Mouse (Mus musculus): ENCODE measurements around the gene Hs3st2. TPM values are rescaled to one million over a fixed set of nuclear protein-coding genes. Genes with fewer than 3 reads are reported as not detected.
"Not testable (repeated sequence)": the region's sequence is repeated elsewhere in the genome, so short reads cannot be mapped to it uniquely, and the experiment has no call there.

Gene Hs3st2
- 14.1 and 16.8 TPM in 2 replicates for polyA plus RNA-seq (2015; fragmentation: Nextera tagmentation; extraction: Ambion mirVana)

DNA sequence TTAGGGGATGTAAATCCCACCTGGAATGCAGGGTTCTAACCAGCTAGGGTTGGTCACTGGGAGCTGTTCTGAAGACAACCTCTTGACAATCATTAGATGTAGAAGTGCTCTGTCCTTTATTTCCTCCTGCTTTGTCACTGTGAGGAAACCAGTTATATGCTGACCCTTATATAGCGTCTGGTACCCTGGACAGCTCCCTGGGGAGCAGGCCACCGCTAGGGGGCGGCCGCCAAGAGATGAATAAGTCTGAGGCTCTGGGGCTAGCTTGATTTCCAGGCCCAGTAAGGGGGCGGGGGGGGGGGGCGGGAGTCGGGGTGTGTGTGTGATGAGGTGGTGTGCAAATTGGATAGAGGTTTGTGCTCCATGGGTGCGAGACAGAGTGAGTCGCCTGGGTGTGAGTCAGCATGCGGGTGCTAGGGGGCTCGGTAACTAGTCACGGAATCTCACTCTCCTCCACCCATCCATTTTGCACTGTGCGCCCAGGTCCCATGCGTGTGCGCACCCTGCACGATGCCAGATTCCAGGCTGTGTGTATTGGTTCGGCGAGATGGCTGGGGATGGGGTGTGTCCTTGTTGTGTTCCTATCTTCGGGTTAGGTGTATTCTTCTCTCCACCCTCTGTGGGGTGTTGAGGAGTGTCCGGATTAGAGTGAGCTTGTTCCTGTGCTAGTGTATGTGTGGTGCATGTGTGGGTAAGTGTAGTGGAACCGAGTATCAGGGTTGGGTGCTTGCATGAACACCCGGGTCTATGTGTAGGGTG, at the start of gene Hs3st2:
Hs3st2 (plus strand) TSS at position 635 of the 759 bp plus-strand sequence.
- Histone ChIP-seq H3K4me2 (peak within 1 kb of the TSS; percentile 68), H3K9me3 (no peaks in the 10 kb centered on the region), H3K36me3 (no peaks in the 10 kb centered on the region), H3K27ac (replicated peaks) (no peak within 1 kb of the TSS), H3K4me3 (peak within 1 kb of the TSS; percentile 49), H3K27me3 (peaks cover 67% of the 10 kb centered on the region), H3K9ac (peak within 1 kb of the TSS; percentile 67), H3K4me1 (replicated peaks) (peaks cover 19% of the 10 kb centered on the region)
- 3% methylated on average over 22 of the region's 22 CpGs for WGBS
- peak; percentile 66 for ATAC-seq (ENCODE audit: low read depth)

DNA sequence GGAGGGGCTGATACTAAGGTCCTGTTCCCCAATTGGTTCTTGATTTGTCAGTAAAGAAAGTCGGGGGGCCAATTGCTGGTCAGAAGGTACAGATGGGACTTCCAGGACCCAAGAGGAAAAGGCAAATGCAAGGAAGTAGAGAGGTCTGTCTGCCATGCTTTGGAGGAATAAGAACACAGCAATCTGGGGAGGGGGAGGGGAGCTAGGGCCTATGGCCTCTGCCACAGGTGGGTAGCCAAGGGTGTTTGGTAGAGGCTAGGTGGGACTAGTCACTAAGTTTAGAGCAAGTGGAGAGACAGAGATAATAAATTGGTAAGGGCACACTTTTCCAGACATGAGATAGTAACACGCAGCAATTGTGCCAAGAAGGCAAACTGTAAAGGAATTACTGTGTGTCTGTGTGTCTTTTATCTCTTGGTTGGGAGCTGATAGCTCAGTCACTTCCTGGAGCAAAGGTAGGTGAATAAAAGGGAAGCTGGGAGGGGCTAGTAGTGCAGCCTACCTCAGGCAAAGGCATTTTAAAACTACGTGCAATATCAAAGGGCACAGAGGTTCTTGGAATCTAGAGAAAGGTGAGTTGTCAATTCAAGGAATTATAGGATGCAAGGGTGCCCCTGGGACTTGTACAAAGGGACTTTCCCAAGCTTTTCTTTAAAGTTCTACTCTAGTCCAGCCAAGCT, 43.2 kb upstream of the Hs3st2 start:
- no peak overlapping the region for H3K4me3 ChIP-seq
- no peak overlapping the region for H3K9ac ChIP-seq
- WGBS: 79% methylated on average over 3 of the region's 3 CpGs
- no peaks in the 10 kb centered on the region for H3K27me3 ChIP-seq
- H3K4me2 ChIP-seq: no peak overlapping the region
- no peaks in the 10 kb centered on the region for H3K36me3 ChIP-seq
- ATAC-seq (ENCODE audit: low read depth): no peak
- no peak overlapping the region for H3K27ac ChIP-seq (replicated peaks)
- H3K4me1 ChIP-seq (replicated peaks): no peaks in the 10 kb centered on the region
- H3K9me3 ChIP-seq: no peaks in the 10 kb centered on the region

DNA sequence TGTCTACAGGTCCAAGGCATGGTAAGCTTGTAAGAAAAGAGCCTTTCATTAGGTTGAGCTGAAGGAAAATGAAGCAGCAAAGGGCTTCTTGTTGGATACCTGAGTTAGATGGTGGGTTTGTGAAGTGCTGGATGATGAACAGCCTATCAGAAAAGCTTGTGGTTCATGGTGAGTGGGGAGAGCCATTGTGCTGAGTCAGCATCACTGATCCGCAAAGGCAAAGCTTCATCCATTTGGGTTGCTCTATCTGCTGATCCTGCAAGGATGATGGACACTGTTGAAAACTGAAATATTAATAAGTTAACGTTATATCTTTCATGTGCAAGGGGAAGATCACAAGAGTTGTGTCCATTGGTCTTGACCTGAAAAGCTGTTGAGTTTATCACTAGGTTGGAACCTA, 40.0 kb upstream of the Hs3st2 start:
- Histone ChIP-seq H3K9ac (no peak overlapping the region), H3K9me3 (no peaks in the 10 kb centered on the region), H3K27ac (replicated peaks) (no peak overlapping the region), H3K4me1 (replicated peaks) (no peaks in the 10 kb centered on the region), H3K36me3 (no peaks in the 10 kb centered on the region), H3K4me3 (no peak overlapping the region), H3K27me3 (no peaks in the 10 kb centered on the region), H3K4me2 (no peak overlapping the region)
- no peak for ATAC-seq (ENCODE audit: low read depth)
- 88% methylated on average over 2 of the region's 2 CpGs for WGBS

DNA sequence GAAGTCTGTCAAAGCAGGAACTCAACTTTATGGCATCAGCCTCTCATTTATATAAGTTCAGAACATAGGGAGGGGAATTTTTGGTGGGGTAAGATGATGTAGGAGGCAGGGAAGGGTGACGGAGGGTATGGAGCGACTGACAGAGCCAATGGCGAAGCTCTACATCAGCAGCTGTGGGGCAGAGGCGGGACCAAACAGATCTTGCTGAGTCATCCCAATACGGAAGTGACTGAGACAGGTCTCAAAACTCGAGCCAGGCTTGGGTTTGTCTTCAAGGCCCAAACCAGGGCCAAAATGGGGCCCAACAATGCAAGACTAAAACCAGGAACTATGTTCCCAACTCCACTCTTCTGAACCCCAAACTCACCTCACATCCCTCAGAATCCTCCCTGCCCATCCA, 30.2 kb upstream of the Hs3st2 start:
- H3K27ac ChIP-seq (replicated peaks): not testable (repeated sequence)

DNA sequence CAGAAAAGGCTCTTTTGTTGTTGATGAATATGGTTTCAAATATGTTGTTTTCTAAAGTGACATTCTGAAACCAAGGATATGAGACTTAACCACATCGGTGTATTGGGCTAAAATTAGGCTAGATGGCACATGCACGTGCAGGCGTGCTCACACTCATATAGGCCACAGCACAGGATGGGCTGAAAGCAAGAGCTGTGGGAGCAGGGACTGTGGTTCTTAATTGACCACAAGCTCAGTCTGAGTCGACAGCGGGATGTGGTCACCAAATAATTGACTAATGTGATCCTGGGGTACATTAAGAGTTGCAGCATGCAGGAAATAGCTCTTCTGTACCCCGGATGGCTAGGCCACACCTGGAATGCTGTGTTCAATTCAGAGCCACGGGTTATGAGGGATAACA, 26.1 kb upstream of the Hs3st2 start:
- Histone ChIP-seq H3K9me3 (no peaks in the 10 kb centered on the region), H3K27ac (replicated peaks) (no peak overlapping the region), H3K4me1 (replicated peaks) (no peaks in the 10 kb centered on the region), H3K27me3 (no peaks in the 10 kb centered on the region), H3K4me3 (no peak overlapping the region), H3K36me3 (no peaks in the 10 kb centered on the region), H3K9ac (no peak overlapping the region), H3K4me2 (no peak overlapping the region)
- 87% methylated on average over 7 of the region's 7 CpGs for WGBS
- ATAC-seq (ENCODE audit: low read depth): no peak

More for the DNA sequence above, 30.2 kb upstream of the Hs3st2 start:
- H3K9ac ChIP-seq; H3K9me3 ChIP-seq; H3K4me3 ChIP-seq; H3K4me2 ChIP-seq; ATAC-seq (ENCODE audit: low read depth); H3K36me3 ChIP-seq; H3K27me3 ChIP-seq; H3K4me1 ChIP-seq (replicated peaks): not testable (repeated sequence)
- 87% methylated on average over 6 of the region's 6 CpGs for WGBS

DNA sequence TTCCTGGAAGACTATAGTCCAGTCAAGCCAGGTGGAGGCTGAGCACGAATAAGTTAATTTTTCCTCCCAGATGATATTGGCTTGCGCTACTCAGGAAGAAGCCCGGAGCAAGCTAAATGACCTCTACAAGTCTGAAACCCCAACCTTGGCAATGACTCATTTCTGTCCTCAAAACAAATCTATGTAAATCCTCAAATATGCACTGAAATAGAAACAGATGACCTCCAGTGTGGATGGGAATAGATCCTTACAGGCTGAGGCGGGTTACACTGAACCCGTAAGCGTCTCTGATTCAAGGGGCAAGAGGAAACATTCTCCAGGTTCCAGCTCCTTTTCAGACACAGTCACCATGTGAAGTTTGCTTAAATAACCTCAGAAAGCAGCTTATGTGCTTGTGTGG, 24.5 kb upstream of the Hs3st2 start:
- H3K9me3 ChIP-seq: no peaks in the 10 kb centered on the region
- H3K9ac ChIP-seq: no peak overlapping the region
- no peaks in the 10 kb centered on the region for H3K4me1 ChIP-seq (replicated peaks)
- no peaks in the 10 kb centered on the region for H3K27me3 ChIP-seq
- 92% methylated on average over 6 of the region's 6 CpGs for WGBS
- no peaks in the 10 kb centered on the region for H3K36me3 ChIP-seq
- no peak overlapping the region for H3K4me3 ChIP-seq
- ATAC-seq (ENCODE audit: low read depth): no peak
- no peak overlapping the region for H3K4me2 ChIP-seq
- H3K27ac ChIP-seq (replicated peaks): no peak overlapping the region

DNA sequence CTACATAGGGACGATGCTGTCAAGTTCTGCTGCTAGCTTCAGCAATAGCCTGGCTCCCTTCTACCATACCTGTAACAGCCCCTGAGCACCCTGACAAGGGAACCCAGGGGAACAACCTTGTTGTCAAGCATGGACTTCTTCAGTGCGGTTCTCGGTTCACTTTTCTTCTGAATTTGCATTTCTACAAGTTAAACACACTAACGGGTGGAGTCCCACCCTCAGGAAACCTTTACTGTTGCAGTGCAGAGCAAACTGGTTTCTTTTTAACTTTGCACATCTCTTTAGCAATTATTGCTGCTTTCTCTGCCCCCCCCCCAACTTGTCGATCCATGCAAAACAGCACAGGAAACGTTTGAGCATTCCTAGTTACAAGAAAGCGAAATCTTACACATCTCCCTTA, 19.7 kb upstream of the Hs3st2 start:
- H3K4me1 ChIP-seq (replicated peaks): no peaks in the 10 kb centered on the region
- H3K36me3 ChIP-seq: no peaks in the 10 kb centered on the region
- 87% methylated on average over 7 of the region's 7 CpGs for WGBS
- no peak overlapping the region for H3K4me2 ChIP-seq
- no peak overlapping the region for H3K27ac ChIP-seq (replicated peaks)
- no peak overlapping the region for H3K9ac ChIP-seq
- H3K9me3 ChIP-seq: no peaks in the 10 kb centered on the region
- H3K4me3 ChIP-seq: no peak overlapping the region
- no peaks in the 10 kb centered on the region for H3K27me3 ChIP-seq
- ATAC-seq (ENCODE audit: low read depth): no peak

DNA sequence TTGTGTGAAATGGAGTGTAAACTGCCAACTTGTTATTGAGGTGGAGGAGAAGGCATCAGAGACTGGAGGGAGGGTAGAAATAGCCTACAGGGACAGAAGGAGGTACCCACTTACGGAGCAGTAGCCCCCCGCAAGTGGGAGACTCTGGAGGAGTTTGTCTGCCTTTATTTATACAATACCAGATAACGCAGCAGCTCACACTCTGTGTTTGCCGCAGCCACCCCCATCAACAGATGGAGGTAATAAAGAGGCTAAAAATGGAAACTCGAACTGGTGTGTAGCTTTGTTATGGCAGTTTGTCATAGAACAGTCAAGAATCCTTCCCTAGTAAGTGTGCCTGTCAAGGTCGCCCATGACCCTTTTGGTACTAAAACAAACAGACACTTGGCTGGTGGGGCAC, 16.2 kb upstream of the Hs3st2 start:
- Histone ChIP-seq H3K4me2 (no peak overlapping the region), H3K27me3 (no peaks in the 10 kb centered on the region), H3K27ac (replicated peaks) (no peak overlapping the region), H3K4me1 (replicated peaks) (no peaks in the 10 kb centered on the region), H3K4me3 (no peak overlapping the region), H3K9me3 (no peaks in the 10 kb centered on the region), H3K36me3 (no peaks in the 10 kb centered on the region), H3K9ac (no peak overlapping the region)
- ATAC-seq (ENCODE audit: low read depth): no peak
- 68% methylated on average over 6 of the region's 6 CpGs for WGBS

DNA sequence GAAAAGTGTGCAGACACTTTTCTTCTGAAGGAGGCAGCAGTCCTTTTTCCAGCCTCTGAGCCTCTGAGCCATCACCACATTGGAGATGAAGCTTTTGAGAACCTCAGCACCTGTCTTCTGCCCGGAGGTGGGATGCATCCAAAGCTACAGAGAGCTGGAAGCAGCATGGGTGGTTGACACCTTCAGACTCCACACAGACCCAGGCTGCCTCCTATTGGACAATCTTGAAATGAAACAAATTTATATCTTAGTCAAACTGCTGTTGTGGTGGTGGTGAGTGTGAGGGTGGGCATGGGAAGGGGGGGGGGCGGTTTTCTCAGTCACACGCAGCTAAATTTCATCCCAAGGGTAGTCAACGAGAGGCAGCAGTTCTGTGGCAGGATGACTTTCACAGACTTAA, 12.7 kb upstream of the Hs3st2 start:
- no peaks in the 10 kb centered on the region for H3K27me3 ChIP-seq
- WGBS: 79% methylated on average over 4 of the region's 4 CpGs

DNA sequence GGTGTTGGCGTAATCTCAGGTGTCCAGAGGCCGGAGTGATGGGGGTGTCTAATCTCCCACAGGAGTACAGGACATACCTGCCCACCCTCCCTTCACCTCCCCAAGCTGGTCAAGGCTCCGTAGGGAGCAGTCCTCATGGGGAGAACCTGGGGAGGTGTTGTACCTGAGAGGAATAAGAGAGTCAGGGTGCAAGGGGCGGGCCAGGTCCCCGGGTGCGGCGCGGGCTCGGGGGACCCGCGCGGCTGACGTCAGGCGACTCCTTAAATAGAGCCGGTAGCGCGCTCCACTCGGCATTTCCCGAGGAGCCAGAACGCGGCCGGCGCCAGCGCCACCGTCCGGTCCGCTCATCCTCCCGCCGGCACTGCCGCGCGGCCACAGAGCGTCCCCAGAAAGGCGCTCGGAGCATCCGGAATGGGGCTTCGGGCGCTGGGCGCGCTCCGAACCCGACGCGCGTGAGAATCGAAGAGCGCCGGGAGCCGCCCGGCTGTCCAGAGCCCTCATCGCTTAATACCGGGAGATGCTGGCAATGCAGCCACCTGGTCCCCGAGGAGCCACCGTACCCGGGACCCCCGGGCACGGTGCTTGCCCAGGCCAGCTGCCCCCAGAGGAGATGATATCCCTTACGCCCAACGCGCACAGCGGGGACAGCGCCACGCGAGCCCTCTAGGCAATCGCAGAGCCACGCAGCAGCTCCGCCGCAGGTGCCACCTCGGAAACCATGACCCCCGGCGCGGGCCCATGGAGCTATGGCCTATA, 503 bp downstream of the Hs3st2 start:
- Histone ChIP-seq H3K9me3 (no peaks in the 10 kb centered on the region), H3K27ac (replicated peaks) (no peak overlapping the region), H3K36me3 (no peaks in the 10 kb centered on the region), H3K27me3 (peaks cover 67% of the 10 kb centered on the region), H3K4me1 (replicated peaks) (peaks cover 19% of the 10 kb centered on the region), H3K4me3 (peak overlapping the region; percentile 49), H3K4me2 (peak overlapping the region; percentile 68), H3K9ac (peak overlapping the region; percentile 67)
- peak; percentile 71 for ATAC-seq (ENCODE audit: low read depth)
- WGBS: 1% methylated on average over 72 of the region's 72 CpGs

More for the DNA sequence above, 12.7 kb upstream of the Hs3st2 start:
- H3K27ac ChIP-seq (replicated peaks): no peak overlapping the region
- H3K9me3 ChIP-seq: no peaks in the 10 kb centered on the region
- no peak for ATAC-seq (ENCODE audit: low read depth)
- no peak overlapping the region for H3K4me2 ChIP-seq
- no peaks in the 10 kb centered on the region for H3K36me3 ChIP-seq
- no peak overlapping the region for H3K9ac ChIP-seq
- no peaks in the 10 kb centered on the region for H3K4me1 ChIP-seq (replicated peaks)
- no peak overlapping the region for H3K4me3 ChIP-seq

DNA sequence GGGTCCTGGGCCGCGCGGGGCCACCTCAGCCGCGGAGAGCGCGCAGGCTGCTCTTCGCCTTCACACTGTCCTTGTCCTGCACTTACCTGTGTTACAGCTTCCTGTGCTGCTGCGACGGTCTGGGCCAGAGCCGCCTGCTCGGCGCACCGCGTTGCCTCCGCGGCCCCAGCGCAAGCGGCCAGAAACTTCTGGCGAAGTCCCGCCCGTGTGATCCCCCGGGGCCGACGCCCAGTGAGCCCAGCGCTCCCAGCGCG, 1.0 kb downstream of the Hs3st2 start:
- H3K9ac ChIP-seq: peak overlapping the region; percentile 67
- peak; percentile 74 for ATAC-seq (ENCODE audit: low read depth)
- peak overlapping the region; percentile 49 for H3K4me3 ChIP-seq
- no peaks in the 10 kb centered on the region for H3K36me3 ChIP-seq
- no peak overlapping the region for H3K27ac ChIP-seq (replicated peaks)
- peaks cover 19% of the 10 kb centered on the region for H3K4me1 ChIP-seq (replicated peaks)
- peaks cover 67% of the 10 kb centered on the region for H3K27me3 ChIP-seq
- H3K9me3 ChIP-seq: no peaks in the 10 kb centered on the region
- under 1% methylated on average over 28 of the region's 28 CpGs for WGBS
- peak overlapping the region; percentile 68 for H3K4me2 ChIP-seq

DNA sequence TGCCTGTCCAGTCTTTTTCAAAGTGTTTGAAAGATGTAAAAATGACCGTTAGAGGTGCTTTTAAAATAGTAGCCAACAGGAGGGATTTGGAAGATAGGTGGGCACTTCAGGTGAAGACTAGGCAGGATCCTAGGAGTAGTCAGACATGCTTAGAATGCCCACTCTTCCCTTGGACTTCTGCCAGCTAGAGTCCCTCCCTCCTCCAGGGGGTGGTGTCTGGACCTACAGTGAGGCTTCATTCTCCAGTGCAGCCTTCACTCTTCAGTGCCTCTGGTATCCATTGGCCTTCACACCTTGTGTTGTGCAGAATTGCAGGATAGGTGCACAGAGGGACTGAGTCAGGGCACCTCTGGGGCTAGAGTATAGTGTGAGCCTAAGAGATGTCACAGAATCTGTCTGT, 2.2 kb downstream of the Hs3st2 start:
- H3K27me3 ChIP-seq: peaks cover 63% of the 10 kb centered on the region
- H3K4me2 ChIP-seq: peak overlapping the region; percentile 68
- peak overlapping the region; percentile 49 for H3K4me3 ChIP-seq
- no peak for ATAC-seq (ENCODE audit: low read depth)
- no peak overlapping the region for H3K27ac ChIP-seq (replicated peaks)
- no peaks in the 10 kb centered on the region for H3K9me3 ChIP-seq
- H3K4me1 ChIP-seq (replicated peaks): peaks cover 19% of the 10 kb centered on the region
- no peak overlapping the region for H3K9ac ChIP-seq
- 84% methylated on average over 1 of the region's 1 CpGs for WGBS
- no peaks in the 10 kb centered on the region for H3K36me3 ChIP-seq

All from neural tube, embryonic 13.5 days (tissue).